Mouse (Mus musculus): ENCODE measurements around the gene Klhdc3. TPM values are rescaled to one million over a fixed set of nuclear protein-coding genes. Genes with fewer than 3 reads are reported as not detected.

Klhdc3 gene
- polyA plus RNA-seq, 1 experiment, result 644 TPM

DNA sequence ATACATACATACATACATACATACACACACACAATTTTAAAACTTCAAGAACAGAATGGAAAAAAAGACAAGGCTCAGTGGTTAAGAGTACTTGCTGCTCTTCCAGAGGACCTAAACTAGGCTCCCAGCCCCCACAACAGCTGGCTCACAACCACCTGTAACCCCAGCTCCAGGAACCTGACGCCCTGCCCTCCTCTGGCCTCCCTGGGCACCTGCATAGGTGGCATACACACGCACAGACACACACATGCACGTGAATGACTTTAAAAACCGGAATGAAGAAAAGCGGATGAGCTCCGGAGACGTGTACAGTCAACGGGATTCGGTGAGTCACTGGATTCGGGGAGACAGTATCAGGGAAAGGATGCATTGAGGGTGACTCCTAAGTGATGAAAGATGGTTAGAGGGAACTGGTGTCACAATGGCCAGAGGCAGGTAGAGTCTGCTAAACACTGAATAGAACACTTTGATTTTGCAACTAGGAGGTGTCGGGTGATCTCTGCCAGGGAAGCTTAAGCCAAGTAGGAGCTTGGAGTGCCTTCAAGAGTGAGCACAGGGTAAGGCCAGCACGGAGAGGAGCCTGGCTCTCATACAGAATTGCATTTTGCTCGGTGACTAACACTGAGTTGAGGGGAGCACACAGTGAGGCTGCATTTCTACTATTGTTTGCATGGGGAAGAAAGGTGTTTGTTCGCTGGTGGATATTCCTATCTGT is 25.8 kb upstream of the Klhdc3 start:
- H3K4me3 ChIP-seq (ENCODE audit: control insufficient read depth, low read depth, low read length), result no peak overlapping the region

DNA sequence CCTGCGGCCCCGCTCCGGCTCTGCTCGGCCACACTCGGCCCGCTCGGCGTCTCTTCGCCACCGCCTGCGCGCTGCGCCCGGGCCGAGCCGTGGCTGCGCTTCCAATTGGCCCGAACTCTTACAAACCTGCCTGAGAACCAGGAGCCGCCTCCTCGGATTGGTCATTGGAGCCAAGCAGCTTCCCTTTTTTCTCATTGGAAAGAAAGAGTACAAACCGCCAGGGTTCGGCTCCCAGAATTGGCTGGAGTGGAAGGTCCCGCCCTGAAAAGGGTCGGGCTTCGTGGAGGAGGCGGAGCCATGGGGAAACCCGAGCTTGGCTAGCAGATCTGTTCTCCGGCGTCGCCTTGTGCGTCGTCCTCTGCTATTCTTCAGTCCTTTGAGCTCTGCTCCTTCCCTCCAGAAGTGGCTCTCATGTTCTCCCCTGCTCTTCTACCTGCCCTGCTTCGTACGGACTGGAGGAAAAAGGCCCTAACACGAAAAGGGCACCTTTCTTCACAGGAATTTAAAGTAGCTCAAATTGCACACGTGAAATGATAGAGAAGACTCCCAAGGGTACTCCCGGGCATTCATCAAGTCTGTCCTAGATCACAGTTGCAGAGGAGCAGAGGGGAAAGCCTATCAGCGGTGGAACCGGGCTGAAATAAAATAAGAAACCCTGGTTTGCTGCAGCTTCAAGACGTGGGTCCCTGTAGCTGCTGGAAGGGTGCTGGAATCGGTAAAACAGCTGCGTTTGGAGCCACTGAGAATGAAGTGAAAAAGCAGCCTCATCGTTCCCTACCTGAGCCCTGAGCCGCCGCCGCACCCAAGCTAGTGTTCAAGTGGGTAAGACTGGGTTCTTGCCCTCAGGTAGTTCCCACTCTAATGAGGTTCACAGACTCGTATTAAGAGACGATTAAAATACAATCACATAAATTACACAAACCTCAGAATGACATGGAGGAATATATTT is 24.4 kb upstream of the Klhdc3 start, which contains the start of gene Ppp2r5d:
Gene Ppp2r5d (minus strand): TSS at position 225 of the 949 bp plus-strand sequence.
- peaks cover 11% of the 10 kb centered on the region for H3K4me1 ChIP-seq (ENCODE audit: control insufficient read depth, insufficient read depth, low read length)
- H3K4me3 ChIP-seq (ENCODE audit: control insufficient read depth, low read depth, low read length), result peak within 1 kb of the TSS; percentile 88

More for the DNA sequence above, 25.8 kb upstream of the Klhdc3 start:
- no peaks in the 10 kb centered on the region for H3K27me3 ChIP-seq (ENCODE audit: control insufficient read depth, insufficient read depth, low read length)
- H3K4me1 ChIP-seq (ENCODE audit: control insufficient read depth, insufficient read depth, low read length), result peaks cover 14% of the 10 kb centered on the region
- TF ChIP-seq POLR2A (IDR thresholded peaks at IDR 0.05; ENCODE audit: control insufficient read depth, low read depth, low read length) (no peak), CTCF (IDR thresholded peaks at IDR 0.05; ENCODE audit: control insufficient read depth, insufficient read depth, insufficient replicate concordance, low read depth, low read length) (no peak)
- no peak overlapping the region for H3K27ac ChIP-seq (ENCODE audit: control insufficient read depth, insufficient read depth, low read depth, low read length)
- no peaks in the 10 kb centered on the region for H3K36me3 ChIP-seq (ENCODE audit: control insufficient read depth, insufficient read depth, low read length)

DNA sequence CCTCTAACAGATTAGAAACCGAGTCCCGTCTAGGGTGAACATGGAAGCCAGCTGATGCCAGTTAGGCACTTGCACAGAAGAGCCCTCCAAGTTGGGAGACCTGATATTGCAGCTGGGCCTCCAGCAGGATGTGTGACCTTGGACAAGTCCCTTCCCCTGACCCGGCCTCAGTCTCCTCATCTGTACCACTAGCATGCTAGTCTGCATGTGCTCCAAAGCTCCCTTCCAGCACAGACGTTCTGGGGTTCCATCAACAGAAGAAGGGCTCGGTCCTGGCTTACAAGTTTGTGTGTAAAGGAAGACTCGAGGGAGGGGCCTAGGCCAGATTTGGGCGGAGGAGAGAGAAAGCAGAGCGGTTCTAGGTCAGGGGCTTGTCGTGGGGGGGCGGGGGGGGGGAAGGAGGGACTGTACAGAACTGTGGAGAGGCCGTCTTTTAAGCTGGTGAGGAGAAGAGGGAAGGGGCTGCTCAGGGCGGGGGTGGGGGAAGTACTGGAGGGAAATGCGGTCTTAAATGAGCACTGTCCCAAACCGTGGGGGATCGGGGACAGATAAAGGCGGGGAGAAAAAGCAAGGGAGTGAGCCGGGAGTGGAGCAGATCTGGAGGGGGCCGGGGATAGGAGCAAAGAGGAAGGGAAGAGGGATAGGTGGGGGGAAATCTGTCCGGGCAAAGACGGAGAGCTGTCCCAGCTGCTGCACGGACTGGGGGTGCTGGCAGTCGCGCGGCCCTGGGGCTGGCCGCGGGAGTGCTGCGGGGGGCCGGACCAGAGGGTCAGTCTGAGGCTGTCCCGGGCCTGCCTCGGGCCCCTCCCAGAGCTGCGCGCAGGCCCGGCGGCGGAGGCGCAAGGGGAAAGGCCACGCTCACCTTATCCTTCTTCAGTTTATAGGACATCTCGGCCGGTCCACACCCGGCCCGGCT is 23.5 kb upstream of the Klhdc3 start:
- H3K27ac ChIP-seq (ENCODE audit: control insufficient read depth, insufficient read depth, low read depth, low read length), result peak overlapping the region; percentile 1; the same call in 1 of the 2 replicates
- no peaks in the 10 kb centered on the region for H3K36me3 ChIP-seq (ENCODE audit: control insufficient read depth, insufficient read depth, low read length)
- TF ChIP-seq POLR2A (IDR thresholded peaks at IDR 0.05; ENCODE audit: control insufficient read depth, low read depth, low read length), result no peak
- no peak for TF ChIP-seq CTCF (IDR thresholded peaks at IDR 0.05; ENCODE audit: control insufficient read depth, insufficient read depth, insufficient replicate concordance, low read depth, low read length)
- H3K4me1 ChIP-seq (ENCODE audit: control insufficient read depth, insufficient read depth, low read length), result peaks cover 11% of the 10 kb centered on the region
- peak overlapping the region; percentile 88 for H3K4me3 ChIP-seq (ENCODE audit: control insufficient read depth, low read depth, low read length)
- H3K27me3 ChIP-seq (ENCODE audit: control insufficient read depth, insufficient read depth, low read length), result no peaks in the 10 kb centered on the region

More for the DNA sequence above, 24.4 kb upstream of the Klhdc3 start, which contains the start of gene Ppp2r5d:
- no peak for TF ChIP-seq CTCF (IDR thresholded peaks at IDR 0.05; ENCODE audit: control insufficient read depth, insufficient read depth, insufficient replicate concordance, low read depth, low read length)
- peak; percentile 60 for TF ChIP-seq POLR2A (IDR thresholded peaks at IDR 0.05; ENCODE audit: control insufficient read depth, low read depth, low read length)
- no peaks in the 10 kb centered on the region for H3K27me3 ChIP-seq (ENCODE audit: control insufficient read depth, insufficient read depth, low read length)
- H3K36me3 ChIP-seq (ENCODE audit: control insufficient read depth, insufficient read depth, low read length), result no peaks in the 10 kb centered on the region
- peak within 1 kb of the TSS; percentile 9; the same call in 1 of the 2 replicates for H3K27ac ChIP-seq (ENCODE audit: control insufficient read depth, insufficient read depth, low read depth, low read length)

DNA sequence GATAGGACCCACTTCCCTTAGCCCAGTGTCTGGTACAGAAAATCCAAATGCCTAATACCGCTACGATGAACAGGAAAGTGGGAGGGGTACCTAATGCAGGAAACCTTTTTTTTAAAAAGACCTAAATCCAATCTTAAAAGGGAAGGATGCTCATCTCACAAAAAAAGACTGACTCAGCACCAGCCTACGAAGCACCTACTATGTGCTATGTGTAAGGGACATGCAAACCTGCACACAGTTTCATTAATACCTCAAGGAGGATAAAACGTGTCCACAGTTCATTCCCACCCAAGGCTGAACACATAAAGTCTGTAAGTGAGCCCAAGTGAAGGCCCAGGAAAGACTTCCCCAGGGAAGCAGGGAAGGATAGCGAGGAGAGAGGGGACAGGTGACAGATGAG is 21.8 kb upstream of the Klhdc3 start:
- Histone ChIP-seq H3K4me3 (ENCODE audit: control insufficient read depth, low read depth, low read length) (no peak overlapping the region), H3K36me3 (ENCODE audit: control insufficient read depth, insufficient read depth, low read length) (no peaks in the 10 kb centered on the region), H3K4me1 (ENCODE audit: control insufficient read depth, insufficient read depth, low read length) (peaks cover 11% of the 10 kb centered on the region), H3K27ac (ENCODE audit: control insufficient read depth, insufficient read depth, low read depth, low read length) (no peak overlapping the region), H3K27me3 (ENCODE audit: control insufficient read depth, insufficient read depth, low read length) (no peaks in the 10 kb centered on the region)
- TF ChIP-seq CTCF (IDR thresholded peaks at IDR 0.05; ENCODE audit: control insufficient read depth, insufficient read depth, insufficient replicate concordance, low read depth, low read length), result no peak
- no peak for TF ChIP-seq POLR2A (IDR thresholded peaks at IDR 0.05; ENCODE audit: control insufficient read depth, low read depth, low read length)

DNA sequence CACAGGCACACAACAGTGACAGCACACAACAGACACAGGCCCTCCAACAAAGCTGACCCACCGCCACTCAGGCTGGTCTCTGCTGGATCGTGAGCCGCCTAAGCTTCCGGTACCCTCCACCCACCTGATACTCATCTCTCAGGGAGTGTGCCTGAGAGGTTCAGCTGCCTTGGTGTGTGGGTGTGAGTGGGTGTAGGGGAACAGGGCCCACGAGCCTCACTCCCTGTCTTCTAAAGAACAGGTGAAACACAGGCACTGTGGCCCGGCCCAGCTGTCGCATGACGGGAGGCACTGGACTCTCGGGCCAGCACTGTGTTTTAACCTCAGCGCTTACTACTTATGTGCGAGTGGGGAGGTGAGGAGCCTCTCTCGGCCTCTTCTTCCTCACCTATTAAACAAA is 21.4 kb upstream of the Klhdc3 start:
- H3K4me3 ChIP-seq (ENCODE audit: control insufficient read depth, low read depth, low read length), result no peak overlapping the region
- H3K27ac ChIP-seq (ENCODE audit: control insufficient read depth, insufficient read depth, low read depth, low read length), result no peak overlapping the region
- H3K4me1 ChIP-seq (ENCODE audit: control insufficient read depth, insufficient read depth, low read length), result peaks cover 11% of the 10 kb centered on the region
- TF ChIP-seq POLR2A (IDR thresholded peaks at IDR 0.05; ENCODE audit: control insufficient read depth, low read depth, low read length) (no peak), CTCF (IDR thresholded peaks at IDR 0.05; ENCODE audit: control insufficient read depth, insufficient read depth, insufficient replicate concordance, low read depth, low read length) (no peak)
- H3K27me3 ChIP-seq (ENCODE audit: control insufficient read depth, insufficient read depth, low read length), result no peaks in the 10 kb centered on the region
- no peaks in the 10 kb centered on the region for H3K36me3 ChIP-seq (ENCODE audit: control insufficient read depth, insufficient read depth, low read length)

DNA sequence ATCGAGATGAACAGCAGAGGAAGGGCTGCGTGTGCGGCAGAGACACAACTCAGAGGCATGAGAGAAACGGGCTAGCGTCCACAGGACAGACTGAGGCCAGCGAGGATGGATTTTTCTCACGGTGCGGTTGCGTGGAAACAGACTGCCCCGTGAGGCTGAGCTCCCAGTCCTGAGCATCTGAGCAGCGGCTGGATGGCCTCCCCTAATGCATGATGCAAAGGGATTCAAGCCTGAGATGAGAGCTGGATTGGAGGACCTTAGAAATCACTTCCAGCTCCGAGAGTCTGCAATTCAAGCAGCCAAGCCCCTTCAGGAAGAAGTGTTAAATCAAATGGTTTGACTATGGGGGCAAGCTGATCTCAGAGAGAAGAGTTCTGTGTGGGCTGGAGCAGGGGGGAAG is 20.8 kb upstream of the Klhdc3 start:
- Histone ChIP-seq H3K27me3 (ENCODE audit: control insufficient read depth, insufficient read depth, low read length) (no peaks in the 10 kb centered on the region), H3K4me3 (ENCODE audit: control insufficient read depth, low read depth, low read length) (no peak overlapping the region), H3K36me3 (ENCODE audit: control insufficient read depth, insufficient read depth, low read length) (no peaks in the 10 kb centered on the region), H3K27ac (ENCODE audit: control insufficient read depth, insufficient read depth, low read depth, low read length) (no peak overlapping the region), H3K4me1 (ENCODE audit: control insufficient read depth, insufficient read depth, low read length) (peaks cover 11% of the 10 kb centered on the region)
- TF ChIP-seq POLR2A (IDR thresholded peaks at IDR 0.05; ENCODE audit: control insufficient read depth, low read depth, low read length) (no peak), CTCF (IDR thresholded peaks at IDR 0.05; ENCODE audit: control insufficient read depth, insufficient read depth, insufficient replicate concordance, low read depth, low read length) (no peak)
